Mouse (Mus musculus) liver, embryonic 12.5 days (tissue): ENCODE data around the gene Gm47955. TPM values are rescaled to one million over a fixed set of nuclear protein-coding genes. Genes with fewer than 3 reads are reported as not detected.

Source experiments
- ATAC-seq: fragments of 200-750 bp; cut with Nextera tagmentation; 2 replicates; pipeline ENCODE4 v1.8.0; 2017; ENCODE audit warnings: moderate number of reproducible peaks, mild to moderate bottlenecking, moderate library complexity
- H3K27ac ChIP-seq: fragments of 300-500 bp; sonication (generic); 2 replicates; pipeline ENCODE4 v1.5.1; 2016; ENCODE audit warnings: mild to moderate bottlenecking
- H3K27me3 ChIP-seq: fragments of 300-500 bp; sonication (generic); replicated peaks from 2 replicates; pipeline ENCODE4 v1.6.1; 2016; ENCODE audit warnings: mild to moderate bottlenecking, moderate library complexity
- H3K36me3 ChIP-seq: fragments of 300-500 bp; sonication (generic); 2 replicates; pipeline ENCODE4 v1.6.1; 2016; ENCODE audit warnings: mild to moderate bottlenecking, moderate library complexity
- H3K4me1 ChIP-seq: fragments of 300-500 bp; sonication (generic); 2 replicates; pipeline ENCODE4 v1.6.1; 2016
- H3K4me2 ChIP-seq: fragments of 300-500 bp; sonication (generic); 2 replicates; pipeline ENCODE4 v1.6.1; 2016; ENCODE audit warnings: mild to moderate bottlenecking, moderate library complexity
- H3K4me3 ChIP-seq: fragments of 300-500 bp; sonication (generic); 2 replicates; pipeline ENCODE4 v1.5.1; 2016; ENCODE audit warnings: mild to moderate bottlenecking, moderate library complexity
- H3K9ac ChIP-seq: fragments of 300-500 bp; sonication (generic); 2 replicates; pipeline ENCODE4 v1.6.1; 2016; ENCODE audit warnings: mild to moderate bottlenecking, moderate library complexity
- H3K9me3 ChIP-seq: fragments of 300-500 bp; sonication (generic); replicated peaks from 2 replicates; pipeline ENCODE4 v1.6.1; 2016; ENCODE audit warnings: mild to moderate bottlenecking, moderate library complexity
- WGBS: fragments of 180-500 bp; shearing (Covaris S2); methylation state at CpG from one replicate; pipeline ENCODE4 v1.1.7; 2016; ENCODE audit not compliant: insufficient replicate concordance; 5-methylcytosine and 5-hydroxymethylcytosine counted together
- polyA plus RNA-seq: library from polyadenylated mRNA; unstranded; fragments of >200 nt; fragmentation: Nextera tagmentation; extraction: Ambion mirVana; gene quantifications from 2 replicates; pipeline ENCODE4 v1.2.1, GENCODE M21; 2016

The Gm47955 gene
- polyA plus RNA-seq, 1 experiment from 2014 or later, result not detected

- H3K4me1 ChIP-seq, result no peaks in the 10 kb centered on the region
- 63% methylated on average over 8 of the region's 8 CpGs for WGBS
- H3K4me2 ChIP-seq, result no peak overlapping the region
- ATAC-seq, result no peak
- H3K9ac ChIP-seq, result no peak overlapping the region
- H3K9me3 ChIP-seq, result no peaks in the 10 kb centered on the region
- H3K27ac ChIP-seq, result no peak overlapping the region
- no peaks in the 10 kb centered on the region for H3K27me3 ChIP-seq
- no peak overlapping the region for H3K4me3 ChIP-seq
- no peaks in the 10 kb centered on the region for H3K36me3 ChIP-seq
Observed at GRCm38 (mm10) chr1:83006218-83007179, 46.4 kb downstream of the Gm47955 start.

- H3K4me1 ChIP-seq, result no peaks in the 10 kb centered on the region
- no peaks in the 10 kb centered on the region for H3K27me3 ChIP-seq
- no peak overlapping the region for H3K4me3 ChIP-seq
- no peak overlapping the region for H3K4me2 ChIP-seq
- whole genome bisulfite sequencing, result 50% methylated on average over 6 of the region's 6 CpGs
- no peaks in the 10 kb centered on the region for H3K9me3 ChIP-seq
- no peaks in the 10 kb centered on the region for H3K36me3 ChIP-seq
- no peak overlapping the region for H3K27ac ChIP-seq
- ATAC-seq, result no peak
- H3K9ac ChIP-seq, result no peak overlapping the region
Observed at GRCm38 (mm10) chr1:83007471-83007870, 47.4 kb downstream of the Gm47955 start.

Other genes with a start within 250 kb of the Gm47955 start
- gene Mff, start 235.4 kb upstream of the Gm47955 start, polyA plus RNA-seq, result 208 TPM in 2 replicates
- gene Tm4sf20, start 191.8 kb upstream of the Gm47955 start, polyA plus RNA-seq, result not detected in 2 replicates
- gene Gm47791, start 189.0 kb upstream of the Gm47955 start, polyA plus RNA-seq, result not detected in 2 replicates
- 76.7 and 78.3 TPM in 2 replicates for gene Agfg1, start 120.8 kb upstream of the Gm47955 start, polyA plus RNA-seq
- 0.46 TPM in 1 of 2 replicates, not detected in the other for gene A030005L19Rik, start 47.0 kb upstream of the Gm47955 start, polyA plus RNA-seq
- not detected in 2 replicates for gene A030014E15Rik, start 35.4 kb upstream of the Gm47955 start, polyA plus RNA-seq
- gene Gm6217, start 28.9 kb upstream of the Gm47955 start, polyA plus RNA-seq, result not detected in 2 replicates
- not detected in 2 replicates for gene A030003K21Rik, start 16.9 kb upstream of the Gm47955 start, polyA plus RNA-seq
- gene Gm7544, start 4.3 kb upstream of the Gm47955 start, polyA plus RNA-seq, result not detected in 2 replicates
- gene Gm47959, start 40.3 kb downstream of the Gm47955 start, polyA plus RNA-seq, result not detected in 2 replicates
- 0.15 and 0.33 TPM in 2 replicates for gene Slc19a3, start 78.2 kb downstream of the Gm47955 start, polyA plus RNA-seq
- gene Krtap28-10, start 82.2 kb downstream of the Gm47955 start, polyA plus RNA-seq, result not detected in 2 replicates
- gene Gm47969, start 84.6 kb downstream of the Gm47955 start, polyA plus RNA-seq, result not detected in 2 replicates
- gene A030005K14Rik, start 99.1 kb downstream of the Gm47955 start, polyA plus RNA-seq, result not detected in 2 replicates
- not detected in 2 replicates for gene Krtap28-13, start 100.6 kb downstream of the Gm47955 start, polyA plus RNA-seq
- 0.21 TPM in 1 of 2 replicates, not detected in the other for gene Ccl20, start 156.5 kb downstream of the Gm47955 start, polyA plus RNA-seq
- not detected in 2 replicates for gene Daw1, start 199.5 kb downstream of the Gm47955 start, polyA plus RNA-seq